Mouse (Mus musculus) kidney, postnatal 0 days (tissue): ENCODE data around the gene Fam204a. TPM values are rescaled to one million over a fixed set of nuclear protein-coding genes. Genes with fewer than 3 reads are reported as not detected.

ENCODE experiments used
- ATAC-seq: fragments of 200-750 bp; cut with Nextera tagmentation; replicated peaks from 2 replicates; pipeline ENCODE4 v1.8.0; 2017; ENCODE audit warnings: low read depth, moderate number of reproducible peaks, moderate TSS enrichment, moderate library complexity; ENCODE audit not compliant: low FRiP score
- DNase-seq: peaks from one replicate; pipeline ENCODE4 v3.0.0-alpha.2; 2016; ENCODE audit warnings: low spot score
- H3K27ac ChIP-seq: fragments of 300-500 bp; sonication (generic); 2 replicates; pipeline ENCODE4 v1.5.1; 2014; ENCODE audit warnings: mild to moderate bottlenecking
- H3K27me3 ChIP-seq: fragments of 300-500 bp; sonication (generic); 2 replicates; pipeline ENCODE4 v1.6.1; 2014; ENCODE audit warnings: low read length, mixed read lengths; ENCODE audit not compliant: insufficient read depth
- H3K36me3 ChIP-seq: fragments of 300-500 bp; sonication (generic); 2 replicates; pipeline ENCODE4 v1.6.1; 2014; ENCODE audit warnings: low read length, mixed read lengths; ENCODE audit not compliant: insufficient read depth
- H3K4me1 ChIP-seq: fragments of 300-500 bp; sonication (generic); replicated peaks from 2 replicates; pipeline ENCODE4 v1.6.1; 2014; ENCODE audit warnings: antibody characterized with exemption, low read length, mixed read lengths; ENCODE audit not compliant: insufficient read depth
- H3K4me2 ChIP-seq: fragments of 300-500 bp; sonication (generic); 2 replicates; pipeline ENCODE4 v1.6.1; 2014; ENCODE audit warnings: mild to moderate bottlenecking, low read length, moderate library complexity, mixed read lengths
- H3K4me3 ChIP-seq: fragments of 300-500 bp; sonication (generic); replicated peaks from 2 replicates; pipeline ENCODE4 v1.5.1; 2014; ENCODE audit warnings: low read depth, low read length
- H3K9ac ChIP-seq: fragments of 300-500 bp; sonication (generic); 2 replicates; pipeline ENCODE4 v1.6.1; 2014; ENCODE audit warnings: low read depth, low read length
- H3K9me3 ChIP-seq: fragments of 300-500 bp; sonication (generic); replicated peaks from 2 replicates; pipeline ENCODE4 v1.6.1; 2016; ENCODE audit warnings: low read length, inconsistent platforms, mixed read lengths
- CTCF ChIP-seq: IDR thresholded peaks from 2 replicates; pipeline ENCODE4 v1.5.1; 2016; ENCODE audit warnings: antibody characterized with exemption, low read depth, mild to moderate bottlenecking, moderate library complexity
- WGBS: fragments of 180-500 bp; shearing (Covaris S2); extraction: QIAGEN DNeasy Blood & Tissue Kit; methylation state at CpG from one replicate; pipeline ENCODE4 v1.1.7; 2014; 5-methylcytosine and 5-hydroxymethylcytosine counted together
- polyA plus RNA-seq: library from polyadenylated mRNA; unstranded; fragments of >200 nt; fragmentation: Nextera tagmentation; extraction: Ambion mirVana; gene quantifications from 2 replicates; pipeline ENCODE4 v1.2.1, GENCODE M21; 2015

The Fam204a gene
- 64.3 and 71.7 TPM in 2 replicates for polyA plus RNA-seq

DNA sequence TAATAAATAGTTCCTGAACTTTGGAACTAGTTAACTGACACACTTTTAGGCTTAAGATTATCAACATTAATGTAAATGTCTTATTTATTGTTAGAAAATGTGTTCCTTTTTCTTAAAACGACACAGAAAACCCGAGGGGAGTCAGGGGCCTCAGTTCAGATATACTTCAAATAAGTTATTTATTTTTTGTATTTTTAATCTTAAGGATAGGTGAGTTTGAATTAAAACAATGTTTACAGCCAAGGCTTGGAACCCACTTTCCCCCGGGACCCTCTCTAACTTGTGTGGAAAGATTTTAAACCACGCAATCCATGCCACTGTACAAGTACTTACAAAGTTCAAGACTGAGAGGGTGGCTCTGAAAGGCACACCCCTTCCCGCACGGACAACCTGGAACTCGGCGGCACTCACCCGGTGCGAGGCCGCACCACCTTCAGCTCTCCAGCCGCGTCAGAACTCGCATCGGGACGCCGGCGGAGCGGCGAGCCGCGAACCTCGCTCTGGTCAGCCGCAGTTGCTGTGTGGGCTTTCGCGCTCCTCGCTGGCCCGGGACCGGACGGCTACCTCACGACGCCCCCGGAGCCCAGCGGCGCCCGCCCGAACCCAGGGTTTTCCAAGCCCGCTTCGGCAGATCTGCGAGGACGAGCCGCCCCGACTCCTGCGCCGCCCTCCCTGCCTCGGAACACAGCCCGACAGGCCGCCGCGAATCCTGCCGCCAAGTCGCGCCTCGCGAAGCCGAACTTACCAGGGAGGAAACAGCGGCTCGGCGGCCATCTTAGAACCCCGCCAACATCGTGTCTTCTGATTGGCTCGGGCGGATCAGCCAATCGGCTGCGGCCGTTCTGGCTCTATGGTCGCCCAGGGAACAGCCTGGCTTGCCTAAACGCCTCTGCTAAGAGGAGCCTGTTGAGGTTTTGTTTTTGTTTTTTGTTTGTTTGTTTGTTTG lies at the start of gene Fam204a:
Fam204a (minus strand) TSS at position 803 of the 946 bp plus-strand sequence.
- ATAC-seq (peak; percentile 99), DNase-seq (peak; percentile 97)
- peak within 1 kb of the TSS; percentile 89 for H3K4me3 ChIP-seq
- H3K4me2 ChIP-seq, result peak within 1 kb of the TSS; percentile 63
- no peaks in the 10 kb centered on the region for H3K9me3 ChIP-seq
- H3K4me1 ChIP-seq, result peaks cover 5% of the 10 kb centered on the region; the same call in 1 of the 2 replicates
- TF ChIP-seq CTCF, result no peak
- H3K27me3 ChIP-seq, result no peaks in the 10 kb centered on the region
- H3K9ac ChIP-seq, result peak within 1 kb of the TSS; percentile 98
- H3K36me3 ChIP-seq, result no peaks in the 10 kb centered on the region
- peak within 1 kb of the TSS; percentile 95 for H3K27ac ChIP-seq
- WGBS, result under 1% methylated on average over 67 of the region's 68 CpGs

DNA sequence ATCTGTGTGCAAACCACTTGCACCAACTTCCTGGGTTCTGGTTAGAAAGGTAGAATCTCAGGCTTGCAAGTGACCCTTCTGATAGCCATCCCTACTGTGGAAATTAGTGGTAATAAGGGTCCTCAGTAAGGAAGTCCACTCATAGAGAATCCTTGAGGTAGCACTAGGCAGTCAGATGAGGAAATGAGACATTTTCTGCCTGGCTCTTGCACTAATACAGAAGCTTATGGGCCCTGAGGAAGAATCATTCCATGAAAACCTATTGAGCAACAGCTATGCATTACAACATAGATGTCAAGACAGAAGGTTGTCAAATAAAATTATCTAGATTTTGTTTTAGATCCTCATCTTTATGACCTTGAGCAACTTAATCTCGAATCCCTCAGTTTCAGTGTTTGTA lies 39.3 kb upstream of the Fam204a start:
- Histone ChIP-seq H3K9ac (no peak overlapping the region), H3K36me3 (no peaks in the 10 kb centered on the region), H3K4me2 (no peak overlapping the region), H3K27ac (no peak overlapping the region), H3K4me3 (no peak overlapping the region), H3K27me3 (no peaks in the 10 kb centered on the region), H3K4me1 (no peaks in the 10 kb centered on the region), H3K9me3 (no peaks in the 10 kb centered on the region)
- no peak for DNase-seq
- TF ChIP-seq CTCF, result no peak
- 76% methylated on average over 1 of the region's 1 CpGs for WGBS
- ATAC-seq, result no peak

DNA sequence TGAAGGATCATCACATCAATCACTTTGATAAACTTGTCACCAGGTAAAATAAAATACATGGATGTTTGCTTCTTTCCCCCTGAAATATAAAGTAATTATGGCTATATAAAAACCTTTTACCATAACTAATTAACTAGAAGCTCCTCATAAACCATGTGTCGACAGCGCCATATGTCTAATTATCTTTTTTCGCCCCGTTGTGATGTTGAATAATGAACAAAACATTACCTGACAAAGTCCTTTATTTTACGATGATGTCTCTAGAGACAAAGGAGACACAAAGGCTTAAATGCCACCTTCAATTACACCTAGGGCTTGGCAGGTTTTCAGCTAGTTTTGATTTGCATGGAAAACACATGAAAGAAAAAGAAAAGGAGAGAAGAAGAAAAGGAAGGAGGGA lies 34.2 kb upstream of the Fam204a start:
- no peak overlapping the region for H3K27ac ChIP-seq
- no peak overlapping the region for H3K9ac ChIP-seq
- no peak for TF ChIP-seq CTCF
- H3K9me3 ChIP-seq, result no peaks in the 10 kb centered on the region
- ATAC-seq, result no peak
- H3K36me3 ChIP-seq, result no peaks in the 10 kb centered on the region
- no peak overlapping the region for H3K4me3 ChIP-seq
- no peak overlapping the region for H3K4me2 ChIP-seq
- H3K27me3 ChIP-seq, result no peaks in the 10 kb centered on the region
- no peaks in the 10 kb centered on the region for H3K4me1 ChIP-seq
- no peak for DNase-seq
- WGBS, result 75% methylated on average over 5 of the region's 5 CpGs

DNA sequence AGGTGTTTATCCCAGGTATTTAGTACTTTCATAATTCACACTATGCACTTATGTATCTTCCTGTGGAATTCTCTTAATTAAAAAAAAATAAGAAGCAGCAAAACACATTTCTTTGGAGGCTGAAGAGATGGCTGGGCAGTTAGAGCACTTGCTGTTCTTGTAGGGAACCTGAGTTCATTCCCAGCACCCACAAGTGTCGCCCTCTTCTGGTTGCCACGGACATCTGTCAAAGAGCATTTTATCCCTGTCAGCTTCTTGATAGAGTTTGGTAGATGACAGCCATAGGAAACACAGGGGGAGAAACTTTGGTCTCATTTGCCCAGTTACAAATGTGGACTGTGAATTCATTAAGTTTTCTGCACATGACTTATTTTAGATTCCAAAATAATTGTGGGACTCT lies 25.5 kb upstream of the Fam204a start:
- no peak overlapping the region for H3K4me2 ChIP-seq
- no peak overlapping the region for H3K9ac ChIP-seq
- 53% methylated on average over 2 of the region's 2 CpGs for WGBS
- DNase-seq (no peak), ATAC-seq (no peak)
- H3K27ac ChIP-seq, result no peak overlapping the region
- no peak overlapping the region for H3K4me3 ChIP-seq
- no peaks in the 10 kb centered on the region for H3K36me3 ChIP-seq
- peak; percentile 45; the same call in 1 of the 2 replicates for TF ChIP-seq CTCF
- H3K27me3 ChIP-seq, result no peaks in the 10 kb centered on the region
- no peaks in the 10 kb centered on the region for H3K4me1 ChIP-seq
- no peaks in the 10 kb centered on the region for H3K9me3 ChIP-seq

DNA sequence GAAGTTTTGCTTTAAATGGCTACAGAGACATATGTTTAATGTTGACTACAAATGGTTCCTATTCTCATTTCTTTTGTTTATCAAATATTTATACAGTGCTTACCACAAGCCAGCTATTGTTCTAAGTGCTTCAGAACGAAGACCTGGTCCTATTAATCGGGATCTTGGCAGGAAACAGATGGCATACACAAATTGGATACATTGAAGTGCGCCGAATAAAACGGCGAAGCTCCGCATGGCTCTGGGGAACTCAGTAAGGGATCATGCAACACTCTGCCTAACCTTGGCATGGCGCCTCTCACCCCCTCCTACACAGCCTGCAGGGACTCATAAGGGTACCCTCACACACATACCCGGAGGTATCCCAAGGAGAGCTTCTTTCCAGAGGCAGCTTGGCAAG lies 24.7 kb upstream of the Fam204a start:
- no peaks in the 10 kb centered on the region for H3K9me3 ChIP-seq
- H3K4me1 ChIP-seq, result no peaks in the 10 kb centered on the region
- WGBS, result 80% methylated on average over 9 of the region's 9 CpGs
- H3K27me3 ChIP-seq, result no peaks in the 10 kb centered on the region
- ATAC-seq, result no peak
- DNase-seq, result no peak
- no peak overlapping the region for H3K27ac ChIP-seq
- no peak for TF ChIP-seq CTCF
- H3K36me3 ChIP-seq, result no peaks in the 10 kb centered on the region
- no peak overlapping the region for H3K4me3 ChIP-seq
- no peak overlapping the region for H3K9ac ChIP-seq
- no peak overlapping the region for H3K4me2 ChIP-seq

DNA sequence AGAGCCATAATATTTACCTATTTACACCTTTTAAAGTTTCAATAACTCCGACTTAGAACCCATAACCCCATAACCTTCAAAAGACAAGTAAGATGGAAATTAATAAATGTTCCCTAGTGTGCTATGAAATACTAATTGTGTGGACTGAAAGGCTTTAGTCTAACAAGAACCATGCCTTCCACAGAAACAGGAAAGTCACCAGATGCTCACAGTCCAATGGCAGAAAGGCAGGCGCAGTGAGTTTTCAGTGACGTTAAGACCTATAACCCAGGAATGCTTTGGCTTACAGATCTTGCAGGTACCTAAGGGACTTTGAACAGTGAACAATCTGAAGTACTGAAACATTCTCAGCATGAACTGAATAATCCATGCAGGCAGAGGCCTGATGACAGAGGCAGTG lies 18.7 kb upstream of the Fam204a start:
- Histone ChIP-seq H3K4me2 (no peak overlapping the region), H3K36me3 (no peaks in the 10 kb centered on the region), H3K4me1 (no peaks in the 10 kb centered on the region), H3K9me3 (no peaks in the 10 kb centered on the region), H3K4me3 (no peak overlapping the region), H3K9ac (no peak overlapping the region), H3K27me3 (no peaks in the 10 kb centered on the region), H3K27ac (no peak overlapping the region)
- no peak for DNase-seq
- no peak for ATAC-seq
- WGBS, result 70% methylated on average over 3 of the region's 3 CpGs
- no peak for TF ChIP-seq CTCF
